Mouse (Mus musculus) urinary bladder, postnatal 4 days (tissue): Measurements from ENCODE around the gene Syt6.
"Not testable (repeated sequence)": the region's sequence is repeated elsewhere in the genome, so short reads cannot be mapped to it uniquely, and the experiment has no call there.

Source experiments
- DNase-seq, 2 experiments: peaks; one replicate each; pipeline ENCODE4 v3.0.0; 2021 to 2022; ENCODE audit warnings: low spot score in 2 of 2

Syt6 gene

GRCm38 (mm10) chr3:103601011-103601410 is 26.0 kb downstream of the Syt6 start:
- DNase-seq = no peak

GRCm38 (mm10) chr3:103601561-103601960 is 26.5 kb downstream of the Syt6 start:
- DNase-seq = no peak

DNA sequence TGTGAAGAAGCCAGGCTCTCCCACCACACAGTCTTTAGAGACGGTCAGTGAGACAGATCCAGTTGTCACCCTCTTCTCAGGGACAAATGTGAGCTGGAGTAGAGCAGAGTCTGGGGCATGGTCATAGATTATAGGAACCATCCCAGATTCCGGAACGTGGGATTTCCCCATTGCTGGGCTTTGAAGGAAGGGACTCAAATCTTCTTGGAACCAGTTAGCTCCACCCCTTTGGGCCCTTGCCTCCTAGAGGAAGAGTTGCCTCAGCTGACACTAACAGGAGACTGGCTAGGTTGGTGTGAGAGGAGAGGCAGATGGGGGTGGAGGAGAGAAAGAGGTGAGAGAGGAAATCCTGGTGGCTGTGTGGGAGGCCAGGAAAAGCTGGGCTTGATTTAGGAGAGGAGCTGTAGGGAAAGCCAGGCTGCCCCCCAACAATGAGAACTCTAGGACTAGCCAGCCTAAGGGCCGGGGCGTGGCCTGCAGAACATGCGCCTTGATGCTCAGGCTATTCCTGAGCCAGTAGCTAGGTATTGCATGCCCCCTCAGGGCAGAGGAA is 31.1 kb downstream of the Syt6 start:
- no peak for DNase-seq

- DNase-seq = no peak
Measured at GRCm38 (mm10) chr3:103606660-103607595, 31.9 kb downstream of the Syt6 start.

GRCm38 (mm10) chr3:103610231-103610630 is 35.2 kb downstream of the Syt6 start:
- DNase-seq = no peak

GRCm38 (mm10) chr3:103612636-103613355 is 37.8 kb downstream of the Syt6 start:
- DNase-seq = no peak

DNA sequence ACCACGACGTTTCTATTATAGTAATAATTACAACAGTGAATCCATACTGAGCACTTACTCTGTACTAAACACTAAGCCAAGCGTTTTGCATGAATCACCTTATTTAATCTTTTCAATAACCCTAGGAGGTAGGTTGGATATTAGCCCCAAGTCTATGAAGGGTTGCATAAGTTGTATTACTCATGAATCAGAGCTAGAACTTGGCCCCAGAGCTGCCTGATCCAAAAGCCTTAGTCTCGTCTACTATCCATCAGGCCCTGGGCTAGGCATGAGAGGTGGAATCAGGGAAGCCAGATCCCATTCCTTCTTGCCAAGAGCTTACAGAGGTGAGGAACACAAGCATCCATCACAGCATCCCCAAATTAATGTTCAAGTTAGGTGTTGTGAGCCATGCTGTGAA is 40.6 kb downstream of the Syt6 start:
- DNase-seq = no peak

DNA sequence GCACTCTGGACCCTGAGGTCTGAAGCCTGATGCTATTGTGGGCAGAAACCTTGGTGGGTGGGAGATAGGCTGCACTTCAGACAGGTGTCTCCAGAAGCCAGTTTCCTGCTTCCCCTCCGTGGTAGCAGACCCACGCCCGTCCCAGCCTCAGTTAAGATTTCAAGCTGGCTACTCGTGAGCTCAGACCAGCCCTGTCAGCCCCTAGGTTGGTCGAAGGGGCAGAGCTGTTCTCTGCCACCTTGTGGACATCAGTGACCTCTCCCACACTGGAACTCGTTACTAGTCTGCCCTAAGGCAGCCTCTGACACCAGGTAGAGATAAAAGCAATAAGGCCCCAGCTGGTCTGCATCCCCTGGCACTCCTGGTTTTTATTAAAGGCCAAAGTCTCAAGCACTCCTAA is 42.0 kb downstream of the Syt6 start:
- no peak for DNase-seq

DNA sequence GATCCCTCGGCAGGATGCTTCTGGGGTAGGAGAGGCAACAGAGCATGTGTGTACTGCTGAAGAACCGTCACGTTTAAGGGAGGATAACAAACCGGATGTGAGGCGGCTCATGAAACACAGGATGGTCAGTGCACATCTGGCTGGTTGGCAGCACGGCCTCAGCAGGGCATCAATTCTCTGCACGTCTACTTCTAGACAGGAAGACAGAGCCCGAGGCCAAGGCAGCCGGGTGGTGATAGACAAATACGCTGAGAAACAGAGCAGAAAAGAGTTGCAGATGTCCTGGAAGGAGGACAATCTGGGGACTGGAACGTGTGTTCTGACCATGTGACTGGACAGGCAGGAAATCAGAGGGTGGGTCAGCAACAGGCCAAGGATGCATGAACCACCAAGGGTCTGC is 45.1 kb downstream of the Syt6 start:
- DNase-seq = no peak

DNA sequence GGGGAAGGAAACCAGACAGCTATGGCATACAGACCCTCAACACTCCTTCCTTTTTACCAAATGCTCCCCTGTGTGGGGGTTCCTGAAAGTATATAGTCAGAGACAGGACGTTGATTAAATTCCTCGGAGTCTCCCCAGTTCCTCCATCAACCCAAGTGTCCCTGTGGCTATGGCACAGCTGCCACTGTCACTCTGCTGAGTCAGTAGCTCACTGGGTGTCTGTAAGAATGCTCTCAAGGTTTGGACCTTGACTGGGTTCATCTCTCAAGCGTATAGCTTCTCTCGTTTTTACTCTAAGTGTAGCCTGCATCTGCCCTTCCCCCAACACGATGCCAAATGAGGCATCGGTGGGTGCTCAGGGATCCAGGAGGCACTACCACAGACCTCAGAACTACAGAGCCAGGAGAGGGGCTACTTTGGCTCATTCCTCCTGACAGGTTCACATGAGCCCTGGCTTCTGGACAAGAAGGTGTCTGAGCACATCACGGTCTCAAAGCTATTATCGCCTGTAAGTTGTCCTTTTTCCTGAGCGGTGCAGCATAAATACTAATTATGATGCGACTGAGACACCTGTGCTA is 49.0 kb downstream of the Syt6 start:
- no peak for DNase-seq

DNA sequence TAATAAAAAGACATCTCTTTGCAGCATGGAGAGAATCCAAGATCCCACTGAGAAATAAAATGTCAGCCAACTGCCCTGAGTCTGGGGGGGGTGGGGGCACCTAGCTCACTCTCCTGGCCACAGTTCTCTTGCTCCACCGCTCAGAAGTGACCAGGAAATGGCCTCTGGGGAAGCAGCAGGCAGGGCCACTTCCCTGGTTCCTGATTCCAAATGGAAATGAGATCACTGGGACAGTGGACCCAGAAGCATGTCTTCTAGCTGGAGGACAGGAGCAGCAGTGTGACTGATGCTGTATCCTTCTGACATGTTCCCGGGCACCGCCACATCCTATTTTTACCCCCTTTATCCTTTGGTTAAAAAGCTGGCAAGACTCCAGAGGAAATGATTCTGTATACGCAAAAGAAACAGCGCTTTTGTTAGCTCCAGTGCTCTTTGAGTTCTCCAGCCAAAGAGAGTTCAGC is 49.6 kb downstream of the Syt6 start:
- DNase-seq = no peak

DNA sequence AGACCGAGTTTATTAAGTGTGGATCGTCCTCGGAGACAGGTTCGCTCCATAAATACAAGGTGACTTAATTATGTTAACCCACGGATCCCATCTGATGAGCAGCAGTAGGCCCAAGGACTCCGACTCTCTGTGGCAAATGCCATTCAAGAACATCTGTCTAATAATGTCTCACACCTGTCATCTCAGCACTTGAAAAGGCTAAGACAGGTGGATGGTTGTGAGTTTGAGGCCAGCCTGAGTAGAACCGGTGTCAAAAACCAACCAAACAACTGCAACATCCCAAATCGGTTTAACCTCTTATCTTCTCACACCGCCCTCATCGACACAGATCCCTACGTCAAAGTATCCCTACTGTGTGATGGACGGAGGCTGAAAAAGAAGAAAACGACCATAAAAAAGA is 50.1 kb downstream of the Syt6 start:
- no peak for DNase-seq

DNA sequence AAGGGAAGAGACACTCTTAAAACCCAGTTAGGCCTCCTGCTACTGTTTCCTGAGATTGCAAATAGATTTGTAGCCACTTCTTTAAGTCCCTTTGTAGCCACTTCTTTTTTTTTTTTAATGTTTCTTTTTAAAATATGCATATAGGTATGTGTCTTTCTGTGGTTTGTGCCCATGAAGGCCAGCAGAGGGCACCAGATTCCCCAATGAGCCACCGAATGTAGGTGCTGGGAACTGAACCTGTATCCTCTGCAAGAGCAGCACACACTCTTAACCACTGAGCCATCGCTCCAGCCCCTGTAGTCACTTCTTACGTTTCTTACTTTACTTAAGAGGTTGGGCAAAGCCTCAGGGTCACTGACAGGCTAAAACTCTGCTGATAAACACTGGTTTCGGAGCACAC is 51.5 kb downstream of the Syt6 start:
- DNase-seq = no peak

GRCm38 (mm10) chr3:103627661-103628060 is 52.6 kb downstream of the Syt6 start:
- no peak for DNase-seq

GRCm38 (mm10) chr3:103633124-103633523 is 58.1 kb downstream of the Syt6 start:
- no peak for DNase-seq

DNA sequence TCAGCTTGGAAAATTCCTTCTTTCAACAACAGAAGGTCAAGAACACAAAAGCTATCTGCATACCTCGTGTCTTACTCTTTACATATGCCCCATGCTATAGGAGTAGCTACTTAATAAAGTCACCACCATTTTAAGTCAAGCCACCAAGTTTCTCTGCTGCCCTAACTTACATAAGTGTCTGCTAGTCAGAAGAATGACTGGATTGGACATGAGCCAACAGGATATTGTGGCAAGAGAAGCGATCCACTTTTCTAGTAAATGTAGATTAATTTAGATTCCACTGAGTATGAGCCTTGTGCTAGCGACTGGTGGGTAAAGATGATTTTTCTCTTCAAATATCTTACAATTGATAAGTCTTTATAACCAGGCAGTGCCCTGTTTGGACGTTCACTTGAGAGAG is 58.8 kb downstream of the Syt6 start:
- DNase-seq = no peak

GRCm38 (mm10) chr3:103634256-103634655 is 59.2 kb downstream of the Syt6 start:
- DNase-seq = no peak

DNA sequence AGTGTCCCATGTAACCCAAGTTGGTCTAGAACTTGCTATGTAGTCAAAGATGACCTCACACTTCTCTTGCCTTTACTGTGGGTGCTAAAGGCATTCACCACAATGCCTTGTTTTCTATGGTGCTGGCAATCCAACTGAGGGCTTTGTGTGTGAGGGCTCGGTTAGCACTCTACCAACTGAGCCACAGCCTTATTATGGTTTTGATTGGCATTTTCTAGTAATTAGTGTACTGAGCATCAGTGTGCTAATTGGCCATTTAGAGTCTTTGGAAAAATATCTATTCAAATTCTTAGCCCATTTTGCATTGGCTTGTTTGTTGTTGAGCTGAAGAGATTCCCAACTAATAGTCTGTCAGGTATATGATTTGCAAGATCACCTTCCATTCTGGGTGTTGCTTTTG is 62.6 kb downstream of the Syt6 start:
- DNase-seq = no peak

- no peak for DNase-seq
Measured at GRCm38 (mm10) chr3:103640226-103640803, 65.3 kb downstream of the Syt6 start.

DNA sequence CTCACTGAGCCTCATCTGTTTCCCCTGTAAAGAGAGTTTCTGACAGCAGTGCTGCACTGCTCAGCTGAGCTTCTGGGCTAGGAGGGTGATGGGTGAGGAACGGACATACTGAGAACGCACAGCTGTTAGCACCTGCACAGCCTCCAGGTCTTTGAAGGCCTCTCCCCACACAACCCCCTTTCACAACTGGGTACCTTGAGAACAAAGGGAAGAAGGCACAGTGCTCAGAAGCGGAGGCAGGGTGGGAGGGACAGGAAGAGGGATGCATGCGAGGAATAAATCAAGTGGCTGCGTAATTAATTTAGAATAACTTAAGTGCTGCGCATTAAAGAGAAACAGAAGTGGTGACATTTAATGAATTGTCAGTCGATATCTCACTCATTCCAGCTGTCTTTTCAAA is 66.3 kb downstream of the Syt6 start:
- no peak for DNase-seq

GRCm38 (mm10) chr3:103645968-103646367 is 70.9 kb downstream of the Syt6 start, which contains the start of gene Atg4a-ps:
Gene Atg4a-ps, minus strand, starts transcription at chr3:103646068.
- not testable (repeated sequence) for DNase-seq
